In genomic region chr10:111972542-111973361, GRCm38 (mm10) we compare ENCODE assay signal across 8 mouse cellular contexts. TPM values are rescaled to one million over a fixed set of nuclear protein-coding genes. Genes with fewer than 3 reads are reported as not detected.
DNase-seq lines count a peak whose midpoint lies in the region; ATAC-seq lines count a peak whose summit lies in the region.

Gene Krr1, plus strand, starts transcription at chr10:111972664.

- no peaks in the 10 kb centered on the region for H3K4me1 ChIP-seq in hindbrain, embryonic 11.5 days (replicated peaks; ENCODE audit: control insufficient read depth, insufficient read depth, low read length)

- H3K36me3 ChIP-seq in hindbrain, embryonic 11.5 days (ENCODE audit: control insufficient read depth, insufficient read depth, low read length), result no peaks in the 10 kb centered on the region

- no peaks in the 10 kb centered on the region for H3K9me3 ChIP-seq in hindbrain, embryonic 11.5 days (ENCODE audit: control insufficient read depth, low read length)

- peak; percentile 98 for ATAC-seq in hindbrain, embryonic 11.5 days (ENCODE audit: low FRiP score)

- no peaks in the 10 kb centered on the region for H3K27me3 ChIP-seq in hindbrain, embryonic 11.5 days (ENCODE audit: control insufficient read depth, insufficient read depth, low read length)

- peak within 1 kb of the TSS; percentile 86 for H3K9ac ChIP-seq in hindbrain, embryonic 11.5 days (ENCODE audit: low read depth, low read length)

- WGBS in hindbrain, embryonic 11.5 days, result 0% methylated on average over 51 of the region's 51 CpGs

- DNase-seq in Muller cell, postnatal 12 days (ENCODE audit: inconsistent ontology term), result peak; percentile 97
- DNase-seq in cerebellum, adult 9-11 months, result peak; percentile 92
- peak; percentile 92 to 95 for DNase-seq in frontal cortex, adult 2 months (ENCODE audit: extremely low spot score in 1 of 2, low spot score in 1 of 2)
- DNase-seq in hindbrain, embryonic 11.5 days (ENCODE audit: low spot score), result peak; percentile 97
- DNase-seq in layer of hippocampus, postnatal 10 days (ENCODE audit: low spot score in 2 of 2), result peak; percentile 88 to 89
- peak; percentile 94 for DNase-seq in lung, postnatal 10 days
- peak; percentile 85 for DNase-seq in ovary, postnatal 36 days (ENCODE audit: low spot score)
- DNase-seq in thymus, postnatal 25 days, result peak; percentile 88

- peak within 1 kb of the TSS; percentile 73 for H3K4me2 ChIP-seq in hindbrain, embryonic 11.5 days (replicated peaks; ENCODE audit: low read depth, low read length)

- no peak within 1 kb of the TSS for H3K27ac ChIP-seq in hindbrain, embryonic 11.5 days (ENCODE audit: low read depth, low read length)

- H3K4me3 ChIP-seq in hindbrain, embryonic 11.5 days (ENCODE audit: low read depth, low read length), result peak within 1 kb of the TSS; percentile 85

RNA-seq across cellular contexts. Expression of gene Krr1, which starts in this region (rescaled TPM):
- 26.4 and 30.3 TPM in 2 replicates for polyA plus RNA-seq in frontal cortex, adult 2 months (2012; rRNA removed)
- polyA plus RNA-seq in hindbrain, embryonic 11.5 days (2014; fragmentation: Nextera tagmentation; extraction: Ambion mirVana), result 59.6 and 68.7 TPM in 2 replicates
- 10 to 100 TPM; 31.7 to 33.4 TPM for total RNA-seq in layer of hippocampus, postnatal 10 days (2021)
